8 mouse cellular contexts compared by ENCODE assay signal in genomic region chr9:20887191-20887590, GRCm38 (mm10). TPM values are rescaled to one million over a fixed set of nuclear protein-coding genes. Genes with fewer than 3 reads are reported as not detected.
DNase-seq lines count a peak whose midpoint lies in the region; ATAC-seq lines count a peak whose summit lies in the region.

No protein-coding gene starts in this region.

- H3K27ac ChIP-seq in kidney, embryonic 15.5 days: peak overlapping the region; percentile 87; the same call in 1 of the 2 replicates
- peak overlapping the region; percentile 88; the same call in 1 of the 2 replicates for H3K27ac ChIP-seq in forebrain, embryonic 16.5 days (ENCODE audit: low read length)
- no peak overlapping the region for H3K27ac ChIP-seq in midbrain, embryonic 10.5 days (replicated peaks)

- H3K9me3 ChIP-seq in kidney, embryonic 15.5 days (replicated peaks): no peaks in the 10 kb centered on the region
- H3K9me3 ChIP-seq in forebrain, embryonic 16.5 days (ENCODE audit: control insufficient read depth, low read length): no peaks in the 10 kb centered on the region
- no peaks in the 10 kb centered on the region; the same call in 1 of the 2 replicates for H3K9me3 ChIP-seq in midbrain, embryonic 10.5 days (replicated peaks)

- peak overlapping the region; percentile 69 for H3K4me2 ChIP-seq in kidney, embryonic 15.5 days
- H3K4me2 ChIP-seq in forebrain, embryonic 16.5 days (ENCODE audit: low read length): peak overlapping the region; percentile 82

- no peaks in the 10 kb centered on the region for H3K27me3 ChIP-seq in kidney, embryonic 15.5 days
- no peaks in the 10 kb centered on the region for H3K27me3 ChIP-seq in forebrain, embryonic 16.5 days (replicated peaks; ENCODE audit: control insufficient read depth, insufficient read depth, low read length)
- H3K27me3 ChIP-seq in midbrain, embryonic 10.5 days (ENCODE audit: low read depth, poor library complexity, severe bottlenecking): no peaks in the 10 kb centered on the region

- no peak overlapping the region for H3K9ac ChIP-seq in kidney, embryonic 15.5 days
- H3K9ac ChIP-seq in forebrain, embryonic 16.5 days (replicated peaks; ENCODE audit: low read depth, low read length): no peak overlapping the region

- H3K4me3 ChIP-seq in kidney, embryonic 15.5 days (replicated peaks): no peak overlapping the region
- no peak overlapping the region; the same call in 1 of the 2 replicates for H3K4me3 ChIP-seq in forebrain, embryonic 16.5 days (replicated peaks; ENCODE audit: low read length)
- peak overlapping the region; percentile 90; the same call in 1 of the 2 replicates for H3K4me3 ChIP-seq in midbrain, embryonic 10.5 days

- ATAC-seq in kidney, embryonic 15.5 days (replicated peaks; ENCODE audit: low FRiP score): no peak
- ATAC-seq in forebrain, embryonic 16.5 days: no peak

- peaks cover 11% of the 10 kb centered on the region for H3K4me1 ChIP-seq in kidney, embryonic 15.5 days
- peaks cover 12% of the 10 kb centered on the region for H3K4me1 ChIP-seq in forebrain, embryonic 16.5 days (replicated peaks; ENCODE audit: control insufficient read depth, insufficient read depth, low read length)
- H3K4me1 ChIP-seq in midbrain, embryonic 10.5 days: peaks cover 15% of the 10 kb centered on the region

- 91% methylated on average over 6 of the region's 6 CpGs for WGBS in kidney, embryonic 15.5 days
- 90% methylated on average over 6 of the region's 6 CpGs for whole genome bisulfite sequencing in forebrain, embryonic 16.5 days
- WGBS in midbrain, embryonic 10.5 days: 89% methylated on average over 6 of the region's 6 CpGs

- no peak for DNase-seq in kidney, adult 18-20 months
- peak; percentile 56 for DNase-seq in R1 (ENCODE audit: low read depth, low spot score)
- DNase-seq in midbrain, embryonic 10.5 days (ENCODE audit: low spot score): no peak
- no peak for DNase-seq in frontal cortex, postnatal 14 days (ENCODE audit: low spot score in 2 of 2)
- no peak for DNase-seq in adrenal gland, adult 2 months
- no peak for DNase-seq in gastrocnemius, adult 8-10 months (ENCODE audit: low spot score in 2 of 2)

- H3K36me3 ChIP-seq in kidney, embryonic 15.5 days: peaks cover 30% of the 10 kb centered on the region
- H3K36me3 ChIP-seq in forebrain, embryonic 16.5 days (ENCODE audit: control insufficient read depth, insufficient read depth): peaks cover 21% of the 10 kb centered on the region
- H3K36me3 ChIP-seq in midbrain, embryonic 10.5 days: peaks cover 31% of the 10 kb centered on the region

RNA-seq across cellular contexts. Expression of gene Ppan, which starts 0.8 kb away (rescaled TPM):
- 84.2 and 93.7 TPM in 2 replicates for polyA plus RNA-seq in kidney, embryonic 15.5 days (2015; fragmentation: Nextera tagmentation; extraction: Ambion mirVana)
- 59.6 and 60.4 TPM in 2 replicates for polyA plus RNA-seq in forebrain, embryonic 16.5 days (2015; fragmentation: Nextera tagmentation; extraction: Ambion mirVana)
- polyA plus RNA-seq in midbrain, embryonic 10.5 days (2016; fragmentation: Nextera tagmentation; extraction: Ambion mirVana): 78.4 and 97.2 TPM in 2 replicates
- 10 to 100 TPM; 27.6 to 44.4 TPM for total RNA-seq in adrenal gland, adult 2 months (2021)
- polyA plus RNA-seq in adrenal gland, adult 2 months (2012; rRNA removed): 128 and 140 TPM in 2 replicates
- 10 to 100 TPM in 1 of 4 experiments, 1 to 10 TPM in 3; 6.8 to 10.9 (median 8.3) TPM for total RNA-seq in gastrocnemius, adult 8-10 months (2022)

RNA-seq across cellular contexts. Expression of gene Angptl6, which starts 7.7 kb away (rescaled TPM):
- 2.5 and 2.8 TPM in 2 replicates for polyA plus RNA-seq in kidney, embryonic 15.5 days (2015; fragmentation: Nextera tagmentation; extraction: Ambion mirVana)
- polyA plus RNA-seq in forebrain, embryonic 16.5 days (2015; fragmentation: Nextera tagmentation; extraction: Ambion mirVana): 16.6 and 20.2 TPM in 2 replicates
- polyA plus RNA-seq in midbrain, embryonic 10.5 days (2016; fragmentation: Nextera tagmentation; extraction: Ambion mirVana): 5.5 and 5.9 TPM in 2 replicates
- 1 to 10 TPM; 3.3 TPM for total RNA-seq in adrenal gland, adult 2 months (2021)
- 4.0 and 6.5 TPM in 2 replicates for polyA plus RNA-seq in adrenal gland, adult 2 months (2012; rRNA removed)
- 1 to 10 TPM; 6.5 to 7.6 (median 7.1) TPM for total RNA-seq in gastrocnemius, adult 8-10 months (2022)

RNA-seq across cellular contexts. Expression of gene Eif3g, which starts 11.2 kb away (rescaled TPM):
- polyA plus RNA-seq in kidney, embryonic 15.5 days (2015; fragmentation: Nextera tagmentation; extraction: Ambion mirVana): 319 and 321 TPM in 2 replicates
- polyA plus RNA-seq in forebrain, embryonic 16.5 days (2015; fragmentation: Nextera tagmentation; extraction: Ambion mirVana): 260 and 268 TPM in 2 replicates
- polyA plus RNA-seq in midbrain, embryonic 10.5 days (2016; fragmentation: Nextera tagmentation; extraction: Ambion mirVana): 398 and 429 TPM in 2 replicates
- 100 to 1,000 TPM; 156 to 170 TPM for total RNA-seq in adrenal gland, adult 2 months (2021)
- polyA plus RNA-seq in adrenal gland, adult 2 months (2012; rRNA removed): 123 and 133 TPM in 2 replicates
- 100 to 1,000 TPM in 3 of 4 experiments, 10 to 100 TPM in 1; 95.7 to 105 (median 102) TPM for total RNA-seq in gastrocnemius, adult 8-10 months (2022)

RNA-seq across cellular contexts. Expression of gene A230050P20Rik, which starts 18.7 kb away (rescaled TPM):
- 15.2 and 16.1 TPM in 2 replicates for polyA plus RNA-seq in kidney, embryonic 15.5 days (2015; fragmentation: Nextera tagmentation; extraction: Ambion mirVana)
- polyA plus RNA-seq in forebrain, embryonic 16.5 days (2015; fragmentation: Nextera tagmentation; extraction: Ambion mirVana): 4.6 and 8.8 TPM in 2 replicates
- 0.69 and 0.87 TPM in 2 replicates for polyA plus RNA-seq in midbrain, embryonic 10.5 days (2016; fragmentation: Nextera tagmentation; extraction: Ambion mirVana)
- total RNA-seq in adrenal gland, adult 2 months (2021): 10 to 100 TPM; 19.4 to 20.1 TPM
- polyA plus RNA-seq in adrenal gland, adult 2 months (2012; rRNA removed): 140 and 164 TPM in 2 replicates
- 1 to 10 TPM in 3 of 4 experiments, under 1 TPM in 1; 0.53 to 2.7 (median 1.5) TPM for total RNA-seq in gastrocnemius, adult 8-10 months (2022)
